1 mouse cellular context compared by ENCODE assay signal in the genomic region with DNA sequence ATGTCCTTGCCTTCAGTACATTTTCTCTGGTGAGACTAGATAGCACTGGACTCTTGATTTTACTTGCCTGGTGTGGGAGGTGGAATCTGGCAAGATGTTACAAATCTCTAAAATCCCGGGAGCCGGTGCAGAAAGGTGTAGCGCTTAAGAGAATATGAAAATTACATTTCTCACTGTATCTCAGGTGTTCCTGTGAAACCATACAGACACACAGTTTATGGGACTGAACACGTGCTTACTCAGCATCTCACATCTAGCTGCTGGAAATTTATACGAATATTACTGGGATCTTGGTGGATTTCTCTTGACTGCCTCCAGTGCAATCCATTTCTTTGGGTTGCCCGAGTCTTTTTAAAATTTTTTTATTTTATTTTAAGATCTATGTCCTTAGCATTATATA.
TF ChIP-seq lines count a peak whose summit lies in the region.

No protein-coding gene starts in this region.

TF ChIP-seq in MEL, 35 proteins besides CTCF, POLR2A, EP300 and RAD21 (continued from another document):
- TF ChIP-seq MAZ (IDR thresholded peaks at IDR 0.05; ENCODE audit: low read depth, low read length) = no peak
- no peak for TF ChIP-seq ETS1 (IDR thresholded peaks at IDR 0.05; ENCODE audit: low read depth, low read length)
- TF ChIP-seq MYC (IDR thresholded peaks at IDR 0.05; ENCODE audit: low read depth, low read length) = no peak
- TF ChIP-seq NRF1 (IDR thresholded peaks at IDR 0.05; ENCODE audit: insufficient read depth, low read depth, low read length, poor library complexity, severe bottlenecking) = no peak
